Mouse (Mus musculus) ES-Bruce4 (cell line): Measurements from ENCODE around the gene Nos1. TPM values are rescaled to one million over a fixed set of nuclear protein-coding genes. Genes with fewer than 3 reads are reported as not detected.

Source experiments
- H3K27ac ChIP-seq: 2 replicates; pipeline ENCODE4 v1.5.1; 2012; ENCODE audit warnings: low read length, inconsistent platforms; ENCODE audit not compliant: insufficient read depth
- H3K27me3 ChIP-seq: 2 replicates; pipeline ENCODE4 v1.6.1; 2012; ENCODE audit warnings: mild to moderate bottlenecking, low read length, inconsistent platforms; ENCODE audit not compliant: control insufficient read depth, poor library complexity, insufficient read depth, severe bottlenecking
- H3K36me3 ChIP-seq: 2 replicates; pipeline ENCODE4 v1.6.1; 2012; ENCODE audit warnings: inconsistent platforms, mild to moderate bottlenecking, low read length, moderate library complexity; ENCODE audit not compliant: control insufficient read depth, poor library complexity, insufficient read depth, severe bottlenecking
- H3K4me1 ChIP-seq: one replicate; pipeline ENCODE4 v1.8.1; 2011; ENCODE audit warnings: low read length; ENCODE audit not compliant: control insufficient read depth, insufficient read depth
- H3K4me3 ChIP-seq: 2 replicates; pipeline ENCODE4 v1.5.1; 2011; ENCODE audit warnings: low read depth, mild to moderate bottlenecking, low read length
- H3K9ac ChIP-seq: 2 replicates; pipeline ENCODE4 v1.6.1; 2012; ENCODE audit warnings: low read depth, mild to moderate bottlenecking, inconsistent platforms; ENCODE audit not compliant: poor library complexity, severe bottlenecking
- H3K9me3 ChIP-seq: replicated peaks from 2 replicates; pipeline ENCODE4 v1.6.1; 2012; ENCODE audit warnings: mild to moderate bottlenecking, low read length, inconsistent platforms; ENCODE audit not compliant: control insufficient read depth, poor library complexity, insufficient read depth, severe bottlenecking
- CTCF ChIP-seq: IDR thresholded peaks from one replicate; pipeline ENCODE4 v1.8.1; 2011; ENCODE audit warnings: low read depth, low read length
- EP300 ChIP-seq: IDR thresholded peaks from 2 replicates; pipeline ENCODE4 v1.6.1; 2011; ENCODE audit warnings: low read depth, low read length; ENCODE audit not compliant: insufficient read depth
- POLR2A ChIP-seq: IDR thresholded peaks from one replicate; pipeline ENCODE4 v1.8.1; 2011; ENCODE audit warnings: low read length; ENCODE audit not compliant: insufficient read depth
- polyA plus RNA-seq: library from polyadenylated mRNA; stranded (reverse); fragments of >200 nt; gene quantifications from 2 replicates; pipeline ENCODE4 v1.2.4, GENCODE M21; 2011; ENCODE audit warnings: low read depth; ENCODE audit not compliant: missing spikeins, insufficient read depth, insufficient read length

Gene Nos1
- polyA plus RNA-seq, 1 experiment, result 1.7 TPM

- Histone ChIP-seq H3K9me3 (no peaks in the 10 kb centered on the region), H3K4me1 (no peaks in the 10 kb centered on the region), H3K36me3 (peaks cover 29% of the 10 kb centered on the region), H3K27ac (no peak overlapping the region), H3K27me3 (no peaks in the 10 kb centered on the region), H3K9ac (no peak overlapping the region), H3K4me3 (no peak overlapping the region)
- no peak for TF ChIP-seq POLR2A
- TF ChIP-seq CTCF, result no peak
- TF ChIP-seq EP300, result no peak
Observed at GRCm38 (mm10) chr5:117993550-117993949, 212.7 kb downstream of the Nos1 start.

GRCm38 (mm10) chr5:117995372-117995901, 214.6 kb downstream of the Nos1 start:
- H3K36me3 ChIP-seq, result peaks cover 28% of the 10 kb centered on the region
- no peaks in the 10 kb centered on the region for H3K27me3 ChIP-seq
- no peak overlapping the region for H3K4me3 ChIP-seq
- no peak overlapping the region for H3K9ac ChIP-seq
- TF ChIP-seq CTCF, result no peak
- TF ChIP-seq EP300, result no peak
- no peaks in the 10 kb centered on the region for H3K9me3 ChIP-seq
- H3K27ac ChIP-seq, result no peak overlapping the region
- H3K4me1 ChIP-seq, result no peaks in the 10 kb centered on the region

- no peak overlapping the region for H3K4me3 ChIP-seq
- no peak overlapping the region for H3K27ac ChIP-seq
- H3K36me3 ChIP-seq, result peaks cover 26% of the 10 kb centered on the region
- no peak overlapping the region for H3K9ac ChIP-seq
- H3K9me3 ChIP-seq, result no peaks in the 10 kb centered on the region
- no peaks in the 10 kb centered on the region for H3K27me3 ChIP-seq
- TF ChIP-seq EP300, result no peak
- TF ChIP-seq CTCF, result no peak
- TF ChIP-seq POLR2A, result no peak
- no peaks in the 10 kb centered on the region for H3K4me1 ChIP-seq
Observed at GRCm38 (mm10) chr5:117995911-117996310, 215.1 kb downstream of the Nos1 start.

- TF ChIP-seq POLR2A (no peak), CTCF (no peak), EP300 (no peak)
- peaks cover 22% of the 10 kb centered on the region for H3K36me3 ChIP-seq
- H3K4me1 ChIP-seq, result no peaks in the 10 kb centered on the region
- H3K27ac ChIP-seq, result no peak overlapping the region
- H3K9ac ChIP-seq, result no peak overlapping the region
- H3K27me3 ChIP-seq, result no peaks in the 10 kb centered on the region
- H3K9me3 ChIP-seq, result no peaks in the 10 kb centered on the region
- H3K4me3 ChIP-seq, result no peak overlapping the region
Observed at GRCm38 (mm10) chr5:117996581-117996980, 215.7 kb downstream of the Nos1 start.

- peaks cover 19% of the 10 kb centered on the region for H3K36me3 ChIP-seq
- no peaks in the 10 kb centered on the region for H3K4me1 ChIP-seq
Observed at GRCm38 (mm10) chr5:117997434-117997970, 216.7 kb downstream of the Nos1 start.

GRCm38 (mm10) chr5:117999061-117999460, 218.2 kb downstream of the Nos1 start:
- TF ChIP-seq POLR2A, result no peak
- Histone ChIP-seq H3K36me3 (peaks cover 19% of the 10 kb centered on the region), H3K27me3 (no peaks in the 10 kb centered on the region), H3K9ac (no peak overlapping the region), H3K4me3 (no peak overlapping the region), H3K4me1 (no peaks in the 10 kb centered on the region), H3K9me3 (no peaks in the 10 kb centered on the region), H3K27ac (no peak overlapping the region)

More at GRCm38 (mm10) chr5:117997434-117997970, 216.7 kb downstream of the Nos1 start:
- Histone ChIP-seq H3K27me3 (no peaks in the 10 kb centered on the region), H3K9me3 (no peaks in the 10 kb centered on the region), H3K9ac (no peak overlapping the region), H3K27ac (no peak overlapping the region), H3K4me3 (no peak overlapping the region)
- TF ChIP-seq POLR2A, result no peak
- TF ChIP-seq EP300, result no peak
- TF ChIP-seq CTCF, result no peak
